Mouse (Mus musculus) adrenal gland, adult 10 weeks (tissue): ENCODE results near the gene Cep128. TPM values are rescaled to one million over a fixed set of nuclear protein-coding genes. Genes with fewer than 3 reads are reported as not detected.

Source experiments
- polyA plus RNA-seq: library from polyadenylated mRNA; stranded (reverse); fragments of 350-450 nt; fragmentation: Illumina TruSeq; extraction: RNeasy Lipid Tissue Mini Kit (QIAGEN cat#74804); gene quantifications from one replicate; pipeline ENCODE4 v1.2.3, GENCODE M21; 2014; ENCODE audit warnings: low read depth, low replicate concordance

Gene Cep128
- 5.5 TPM for polyA plus RNA-seq

GRCm38 (mm10) chr12:91384281-91385017 is at the start of gene Cep128, which contains the start of gene Tshr:
Gene Cep128 (minus strand): TSS chr12:91384409.
Gene Tshr (plus strand): TSS chr12:91384563.

Other genes with a start within 250 kb of the Cep128 start
- 9.3 TPM for gene Tshr, start 154 bp upstream of the Cep128 start, polyA plus RNA-seq
- 35.6 TPM for gene Gtf2a1, start 206.1 kb upstream of the Cep128 start, polyA plus RNA-seq